Mouse (Mus musculus) CH12.LX (cell line): ENCODE results near the gene Dicer1. TPM values are rescaled to one million over a fixed set of nuclear protein-coding genes. Genes with fewer than 3 reads are reported as not detected.

Source experiments
- DNase-seq: peaks from one replicate; pipeline ENCODE4 v3.0.0-alpha.2; 2013; ENCODE audit errors: extremely low read depth
- H3K27ac ChIP-seq: 2 replicates; pipeline ENCODE4 v1.5.1; 2012; ENCODE audit warnings: low read depth, mild to moderate bottlenecking, control low read depth, moderate library complexity; ENCODE audit not compliant: insufficient read depth
- H3K27me3 ChIP-seq: replicated peaks from 2 replicates; pipeline ENCODE3; 2012; ENCODE audit warnings: inconsistent platforms
- H3K36me3 ChIP-seq, 2 experiments: replicated peaks in 1 of 2; 2 replicates each; pipeline versions ENCODE3 to v1.6.1; 2012; ENCODE audit warnings: inconsistent platforms in 1 of 2, low read length in 1 of 2, mild to moderate bottlenecking in 1 of 2, mixed read lengths in 1 of 2, moderate library complexity in 1 of 2; ENCODE audit not compliant: control insufficient read depth in 1 of 2, insufficient read depth in 1 of 2
- H3K4me1 ChIP-seq, 2 experiments: 2 replicates each; pipeline ENCODE4 v1.6.1; 2012; ENCODE audit warnings: inconsistent platforms in 1 of 2, moderate library complexity in 1 of 2; ENCODE audit not compliant: insufficient read depth in 2 of 2, control insufficient read depth in 1 of 2
- H3K4me2 ChIP-seq: 2 replicates; pipeline ENCODE4 v1.6.1; 2012; ENCODE audit warnings: low read depth, mild to moderate bottlenecking, control low read depth; ENCODE audit not compliant: poor library complexity, insufficient read depth, severe bottlenecking
- H3K4me3 ChIP-seq, 3 experiments: fragments of 150-350 bp in 1 of 3; sonication (generic) in 1 of 3; replicated peaks in 1 of 3; 2 replicates each; pipeline versions ENCODE3 to v1.5.1; 2011 to 2012; ENCODE audit warnings: low read depth in 2 of 3, low read length in 2 of 3, mild to moderate bottlenecking in 2 of 3, moderate library complexity in 2 of 3, control low read depth in 1 of 3, improper control_type of control experiment in 1 of 3, inconsistent platforms in 1 of 3, mixed read lengths in 1 of 3; ENCODE audit not compliant: poor library complexity in 1 of 3
- H3K79me2 ChIP-seq: replicated peaks from 2 replicates; pipeline ENCODE4 v1.6.1; 2012; ENCODE audit warnings: mild to moderate bottlenecking, moderate library complexity; ENCODE audit not compliant: control insufficient read depth, poor library complexity, insufficient read depth, severe bottlenecking; ENCODE audit errors: extremely low read depth
- H3K9ac ChIP-seq: 2 replicates; pipeline ENCODE4 v1.6.1; 2012; ENCODE audit warnings: low read depth, mild to moderate bottlenecking, control low read depth, moderate library complexity; ENCODE audit not compliant: insufficient read depth
- H3K9me3 ChIP-seq: replicated peaks from 2 replicates; pipeline ENCODE3; 2012; ENCODE audit warnings: low read length, inconsistent platforms, mixed read lengths
- CTCF ChIP-seq, 2 experiments: IDR thresholded peaks in 1 of 2; conservative IDR thresholded peaks in 1 of 2; 2 replicates each; pipeline ENCODE4 v1.5.1; 2011 to 2012; ENCODE audit warnings: low read depth in 2 of 2, low read length in 2 of 2, improper control_type of control experiment in 1 of 2, inconsistent platforms in 1 of 2, mild to moderate bottlenecking in 1 of 2, moderate library complexity in 1 of 2
- IRF4 ChIP-seq: IDR thresholded peaks from 2 replicates; pipeline ENCODE4 v1.6.1; 2014; ENCODE audit warnings: low read depth, mild to moderate bottlenecking, inconsistent platforms, low read length, improper control_type of control experiment
- JUN ChIP-seq: IDR thresholded peaks from 2 replicates; pipeline ENCODE4 v1.6.1; 2011; ENCODE audit warnings: low read depth, mild to moderate bottlenecking, low read length, improper control_type of control experiment, moderate library complexity; ENCODE audit not compliant: insufficient read depth
- KAT2A ChIP-seq: IDR thresholded peaks from 2 replicates; pipeline ENCODE4 v1.6.1; 2012; ENCODE audit warnings: low read length, improper control_type of control experiment, inconsistent platforms; ENCODE audit not compliant: insufficient replicate concordance
- MAFK ChIP-seq: IDR thresholded peaks from 2 replicates; pipeline ENCODE4 v1.6.1; 2011; ENCODE audit warnings: low read length, improper control_type of control experiment; ENCODE audit not compliant: insufficient replicate concordance
- MAX ChIP-seq: IDR thresholded peaks from 2 replicates; pipeline ENCODE4 v1.6.1; 2011; ENCODE audit warnings: low read length, improper control_type of control experiment
- MEF2A ChIP-seq: IDR thresholded peaks from 2 replicates; pipeline ENCODE4 v1.6.1; 2014; ENCODE audit warnings: low read depth, mild to moderate bottlenecking, inconsistent platforms, low read length, improper control_type of control experiment, borderline replicate concordance
- POLR2A ChIP-seq: IDR thresholded peaks from 2 replicates; pipeline ENCODE4 v1.6.1; 2011; ENCODE audit warnings: low read depth, mild to moderate bottlenecking, improper control_type of control experiment, low read length
- RCOR1 ChIP-seq: conservative IDR thresholded peaks from 2 replicates; pipeline ENCODE4 v1.6.1; 2012; ENCODE audit warnings: low read depth, mild to moderate bottlenecking, inconsistent platforms, low read length, improper control_type of control experiment
- SMC3 ChIP-seq: IDR thresholded peaks from 2 replicates; pipeline ENCODE4 v1.6.1; 2011; ENCODE audit warnings: low read depth, low read length, improper control_type of control experiment
- UBTF ChIP-seq: IDR thresholded peaks from 2 replicates; pipeline ENCODE4 v1.6.1; 2012; ENCODE audit warnings: low read depth, mild to moderate bottlenecking, inconsistent platforms, low read length, improper control_type of control experiment, moderate library complexity
- ZC3H11A ChIP-seq: IDR thresholded peaks from 2 replicates; pipeline ENCODE4 v1.6.1; 2012; ENCODE audit warnings: low read depth, mild to moderate bottlenecking, inconsistent platforms, low read length, improper control_type of control experiment
- ZKSCAN1 ChIP-seq: IDR thresholded peaks from 2 replicates; pipeline ENCODE4 v1.6.1; 2012; ENCODE audit warnings: low read depth, inconsistent platforms, low read length, improper control_type of control experiment, borderline replicate concordance
- dilution Hi-C: fragments of 300-500 bp; cut with MboI; formaldehyde crosslinking; loops from 2 replicates; pipeline ENCODE4 v1.14.3; 2020; ENCODE audit warnings: low sequenced_read_pairs; ENCODE audit not compliant: extremely low pct_unique_long_range_greater_than_20kb, extremely low pct_ligation_motif_present
- in situ Hi-C: fragments of 300-500 bp; cut with MboI; formaldehyde crosslinking; loops from 3 replicates; pipeline ENCODE4 v1.14.3; 2019; ENCODE audit warnings: low sequenced_read_pairs, low pct_ligation_motif_present, low pct_unique_long_range_greater_than_20kb, mixed read lengths
- polyA plus RNA-seq: library from polyadenylated mRNA; unstranded; fragments of >175 nt; gene quantifications from 2 replicates; pipeline ENCODE4 v1.2.1, GENCODE M21; 2012; ENCODE audit warnings: low read depth; ENCODE audit not compliant: insufficient read length
- total RNA-seq, 2 experiments: library from RNA; depleted of rRNA; stranded (reverse); fragments of 300-350 nt in 1 of 2; fragments of >200 nt in 1 of 2; gene quantifications; 2 replicates each; pipeline ENCODE4 v1.2.3; 2012 to 2014

The Dicer1 gene
- total and polyA plus RNA-seq, 3 experiments = 22.0 to 41.1 (median 23.2) TPM

- Histone ChIP-seq H3K36me3 (no peaks in the 10 kb centered on the region), H3K27me3 (peaks cover 79% of the 10 kb centered on the region), H3K4me1 (peaks cover 0 to 6% of the 10 kb centered on the region in 2 experiments; a peak in 1 of 4 replicates), H3K4me2 (no peak overlapping the region), H3K9me3 (peaks cover 9% of the 10 kb centered on the region), H3K27ac (no peak overlapping the region), H3K79me2 (no peaks in the 10 kb centered on the region), H3K9ac (no peak overlapping the region), H3K4me3 (no peak overlapping the region)
- no peak for TF ChIP-seq ZC3H11A
- peak; percentile 18 to 24; a peak in 1 of 4 replicates for TF ChIP-seq CTCF (conservative IDR thresholded peaks at IDR 0.05 in 1 of 2, IDR thresholded peaks at IDR 0.05 in 1 of 2; ENCODE audit: low read depth in 2 of 2, low read length in 2 of 2)
- no peak for TF ChIP-seq RCOR1
- TF ChIP-seq SMC3 = no peak
- no peak for TF ChIP-seq MAFK
- in situ Hi-C loops = no loop called here
- dilution Hi-C loops = no loop called here
- no peak for DNase-seq
Observed at GRCm38 (mm10) chr12:104799365-104799764, 47.6 kb upstream of the Dicer1 start.

GRCm38 (mm10) chr12:104797905-104798304 lies 46.2 kb upstream of the Dicer1 start:
- Histone ChIP-seq H3K79me2 (no peaks in the 10 kb centered on the region), H3K4me2 (no peak overlapping the region), H3K9me3 (peaks cover 9% of the 10 kb centered on the region), H3K27me3 (peaks cover 80% of the 10 kb centered on the region), H3K36me3 (no peaks in the 10 kb centered on the region), H3K9ac (no peak overlapping the region), H3K4me3 (no peak overlapping the region), H3K27ac (no peak overlapping the region), H3K4me1 (peaks cover 0 to 6% of the 10 kb centered on the region in 2 experiments; a peak in 1 of 4 replicates)
- no peak for DNase-seq
- in situ Hi-C loops (no loop called here), dilution Hi-C loops (no loop called here)
- TF ChIP-seq MAX (no peak), POLR2A (no peak), IRF4 (no peak), MEF2A (no peak), UBTF (no peak), JUN (no peak), ZKSCAN1 (no peak)

GRCm38 (mm10) chr12:104796635-104797378 lies 45.1 kb upstream of the Dicer1 start:
- H3K36me3 ChIP-seq = no peaks in the 10 kb centered on the region
- peaks cover 9% of the 10 kb centered on the region for H3K9me3 ChIP-seq
- no peaks in the 10 kb centered on the region for H3K79me2 ChIP-seq
- H3K9ac ChIP-seq = no peak overlapping the region
- H3K27ac ChIP-seq = no peak overlapping the region
- peaks cover 0 to 6% of the 10 kb centered on the region in 2 experiments; a peak in 1 of 4 replicates for H3K4me1 ChIP-seq
- no peak overlapping the region for H3K4me2 ChIP-seq
- in situ Hi-C loops = no loop called here
- H3K27me3 ChIP-seq = peaks cover 74% of the 10 kb centered on the region
- TF ChIP-seq CTCF (conservative IDR thresholded peaks at IDR 0.05 in 1 of 2, IDR thresholded peaks at IDR 0.05 in 1 of 2; ENCODE audit: low read depth in 2 of 2, low read length in 2 of 2) (peak in 1 of 2 experiments; percentile 30; a peak in 2 of 4 replicates), KAT2A (no peak)
- no peak for DNase-seq
- H3K4me3 ChIP-seq = no peak overlapping the region
- dilution Hi-C loops = no loop called here
